Mouse (Mus musculus) C2C12 (cell line): ENCODE measurements around the gene Mepce.

Experiments
- CTCF ChIP-seq: IDR thresholded peaks from one replicate; pipeline ENCODE4 v1.5.1; 2011; ENCODE audit not compliant: control insufficient read depth, insufficient read depth, insufficient read length
- MAX ChIP-seq: IDR thresholded peaks from one replicate; pipeline ENCODE4 v1.6.1; 2011; ENCODE audit warnings: mild to moderate bottlenecking, control low read depth
- MYOD1 ChIP-seq: IDR thresholded peaks from one replicate; pipeline ENCODE4 v1.6.1; 2011; ENCODE audit warnings: low read depth; ENCODE audit not compliant: control insufficient read depth, insufficient read length
- USF1 ChIP-seq: IDR thresholded peaks from one replicate; pipeline ENCODE4 v1.6.1; 2011; ENCODE audit warnings: low read depth, mild to moderate bottlenecking, control low read depth, moderate library complexity

GRCm38 (mm10) chr5:137817466-137818222, 30.2 kb upstream of the Mepce start:
- no peak for TF ChIP-seq MAX
- no peak for TF ChIP-seq CTCF
- TF ChIP-seq MYOD1 = no peak
- no peak for TF ChIP-seq USF1
